Mouse (Mus musculus) CH12.LX (cell line): ENCODE data around the gene Nr2c2ap. TPM values are rescaled to one million over a fixed set of nuclear protein-coding genes. Genes with fewer than 3 reads are reported as not detected.

ENCODE experiments used
- DNase-seq: peaks from one replicate; pipeline ENCODE4 v3.0.0-alpha.2; 2013; ENCODE audit errors: extremely low read depth
- H3K27ac ChIP-seq: 2 replicates; pipeline ENCODE4 v1.5.1; 2012; ENCODE audit warnings: low read depth, mild to moderate bottlenecking, control low read depth, moderate library complexity; ENCODE audit not compliant: insufficient read depth
- H3K27me3 ChIP-seq: replicated peaks from 2 replicates; pipeline ENCODE3; 2012; ENCODE audit warnings: inconsistent platforms
- H3K36me3 ChIP-seq, 2 experiments: replicated peaks in 1 of 2; 2 replicates each; pipeline versions ENCODE3 to v1.6.1; 2012; ENCODE audit warnings: inconsistent platforms in 1 of 2, low read length in 1 of 2, mild to moderate bottlenecking in 1 of 2, mixed read lengths in 1 of 2, moderate library complexity in 1 of 2; ENCODE audit not compliant: control insufficient read depth in 1 of 2, insufficient read depth in 1 of 2
- H3K4me1 ChIP-seq, 2 experiments: 2 replicates each; pipeline ENCODE4 v1.6.1; 2012; ENCODE audit warnings: inconsistent platforms in 1 of 2, moderate library complexity in 1 of 2; ENCODE audit not compliant: insufficient read depth in 2 of 2, control insufficient read depth in 1 of 2
- H3K4me2 ChIP-seq: 2 replicates; pipeline ENCODE4 v1.6.1; 2012; ENCODE audit warnings: low read depth, mild to moderate bottlenecking, control low read depth; ENCODE audit not compliant: poor library complexity, insufficient read depth, severe bottlenecking
- H3K4me3 ChIP-seq, 3 experiments: fragments of 150-350 bp in 1 of 3; sonication (generic) in 1 of 3; replicated peaks in 1 of 3; 2 replicates each; pipeline versions ENCODE3 to v1.5.1; 2011 to 2012; ENCODE audit warnings: low read depth in 2 of 3, low read length in 2 of 3, mild to moderate bottlenecking in 2 of 3, moderate library complexity in 2 of 3, control low read depth in 1 of 3, improper control_type of control experiment in 1 of 3, inconsistent platforms in 1 of 3, mixed read lengths in 1 of 3; ENCODE audit not compliant: poor library complexity in 1 of 3
- H3K79me2 ChIP-seq: replicated peaks from 2 replicates; pipeline ENCODE4 v1.6.1; 2012; ENCODE audit warnings: mild to moderate bottlenecking, moderate library complexity; ENCODE audit not compliant: control insufficient read depth, poor library complexity, insufficient read depth, severe bottlenecking; ENCODE audit errors: extremely low read depth
- H3K9ac ChIP-seq: 2 replicates; pipeline ENCODE4 v1.6.1; 2012; ENCODE audit warnings: low read depth, mild to moderate bottlenecking, control low read depth, moderate library complexity; ENCODE audit not compliant: insufficient read depth
- H3K9me3 ChIP-seq: replicated peaks from 2 replicates; pipeline ENCODE3; 2012; ENCODE audit warnings: low read length, inconsistent platforms, mixed read lengths
- BHLHE40 ChIP-seq: IDR thresholded peaks from 2 replicates; pipeline ENCODE4 v1.6.1; 2011; ENCODE audit warnings: mild to moderate bottlenecking, low read depth, low read length, improper control_type of control experiment
- CHD1 ChIP-seq: IDR thresholded peaks from 2 replicates; pipeline ENCODE4 v1.6.1; 2012; ENCODE audit warnings: low read depth, low read length, improper control_type of control experiment, inconsistent platforms
- CHD2 ChIP-seq: IDR thresholded peaks from 2 replicates; pipeline ENCODE4 v1.6.1; 2011; ENCODE audit warnings: low read length, improper control_type of control experiment
- CTCF ChIP-seq, 2 experiments: IDR thresholded peaks in 1 of 2; conservative IDR thresholded peaks in 1 of 2; 2 replicates each; pipeline ENCODE4 v1.5.1; 2011 to 2012; ENCODE audit warnings: low read depth in 2 of 2, low read length in 2 of 2, improper control_type of control experiment in 1 of 2, inconsistent platforms in 1 of 2, mild to moderate bottlenecking in 1 of 2, moderate library complexity in 1 of 2
- E2F4 ChIP-seq: IDR thresholded peaks from 2 replicates; pipeline ENCODE4 v1.6.1; 2011; ENCODE audit warnings: low read depth, low read length, improper control_type of control experiment; ENCODE audit not compliant: insufficient replicate concordance
- ELF1 ChIP-seq: IDR thresholded peaks from 2 replicates; pipeline ENCODE4 v1.6.1; 2014; ENCODE audit warnings: low read depth, mild to moderate bottlenecking, inconsistent platforms, low read length, improper control_type of control experiment
- EP300 ChIP-seq: IDR thresholded peaks from 2 replicates; pipeline ENCODE4 v1.6.1; 2011; ENCODE audit warnings: low read length, improper control_type of control experiment
- ETS1 ChIP-seq: conservative IDR thresholded peaks from 2 replicates; pipeline ENCODE4 v1.6.1; 2012; ENCODE audit warnings: low read depth, mild to moderate bottlenecking, inconsistent platforms, low read length, improper control_type of control experiment, moderate library complexity
- GABPA ChIP-seq: IDR thresholded peaks from 2 replicates; pipeline ENCODE4 v1.6.1; 2012; ENCODE audit warnings: low read depth, low read length, improper control_type of control experiment, inconsistent platforms; ENCODE audit not compliant: insufficient replicate concordance
- HCFC1 ChIP-seq: IDR thresholded peaks from 2 replicates; pipeline ENCODE4 v1.6.1; 2012; ENCODE audit warnings: low read depth, mild to moderate bottlenecking, inconsistent platforms, low read length, improper control_type of control experiment
- IRF4 ChIP-seq: IDR thresholded peaks from 2 replicates; pipeline ENCODE4 v1.6.1; 2014; ENCODE audit warnings: low read depth, mild to moderate bottlenecking, inconsistent platforms, low read length, improper control_type of control experiment
- JUN ChIP-seq: IDR thresholded peaks from 2 replicates; pipeline ENCODE4 v1.6.1; 2011; ENCODE audit warnings: low read depth, mild to moderate bottlenecking, low read length, improper control_type of control experiment, moderate library complexity; ENCODE audit not compliant: insufficient read depth
- JUND ChIP-seq: conservative IDR thresholded peaks from 2 replicates; pipeline ENCODE4 v1.6.1; 2011; ENCODE audit warnings: low read depth, low read length, improper control_type of control experiment
- KAT2A ChIP-seq: IDR thresholded peaks from 2 replicates; pipeline ENCODE4 v1.6.1; 2012; ENCODE audit warnings: low read length, improper control_type of control experiment, inconsistent platforms; ENCODE audit not compliant: insufficient replicate concordance
- MAFK ChIP-seq: IDR thresholded peaks from 2 replicates; pipeline ENCODE4 v1.6.1; 2011; ENCODE audit warnings: low read length, improper control_type of control experiment; ENCODE audit not compliant: insufficient replicate concordance
- MAX ChIP-seq: IDR thresholded peaks from 2 replicates; pipeline ENCODE4 v1.6.1; 2011; ENCODE audit warnings: low read length, improper control_type of control experiment
- MAZ ChIP-seq: IDR thresholded peaks from 2 replicates; pipeline ENCODE4 v1.6.1; 2012; ENCODE audit warnings: low read depth, mild to moderate bottlenecking, inconsistent platforms, low read length, improper control_type of control experiment, moderate library complexity
- MEF2A ChIP-seq: IDR thresholded peaks from 2 replicates; pipeline ENCODE4 v1.6.1; 2014; ENCODE audit warnings: low read depth, mild to moderate bottlenecking, inconsistent platforms, low read length, improper control_type of control experiment, borderline replicate concordance
- MXI1 ChIP-seq: IDR thresholded peaks from 2 replicates; pipeline ENCODE4 v1.6.1; 2011; ENCODE audit warnings: mild to moderate bottlenecking, low read depth, low read length, improper control_type of control experiment
- MYC ChIP-seq: IDR thresholded peaks from 2 replicates; pipeline ENCODE4 v1.6.1; 2011; ENCODE audit warnings: low read depth, mild to moderate bottlenecking, improper control_type of control experiment, low read length
- NELFE ChIP-seq: IDR thresholded peaks from 2 replicates; pipeline ENCODE4 v1.6.1; 2011; ENCODE audit warnings: low read depth, low read length, improper control_type of control experiment
- NRF1 ChIP-seq: IDR thresholded peaks from 2 replicates; pipeline ENCODE4 v1.6.1; 2014; ENCODE audit warnings: low read depth, mild to moderate bottlenecking, inconsistent platforms, low read length, improper control_type of control experiment, moderate library complexity
- PAX5 ChIP-seq: IDR thresholded peaks from 2 replicates; pipeline ENCODE4 v1.6.1; 2012; ENCODE audit warnings: low read length, inconsistent platforms, mixed read lengths
- POLR2A ChIP-seq: IDR thresholded peaks from 2 replicates; pipeline ENCODE4 v1.6.1; 2011; ENCODE audit warnings: low read depth, mild to moderate bottlenecking, improper control_type of control experiment, low read length
- POLR2AphosphoS2 ChIP-seq: IDR thresholded peaks from 2 replicates; pipeline ENCODE4 v1.6.1; 2011; ENCODE audit warnings: low read depth, low read length, improper control_type of control experiment
- RAD21 ChIP-seq: IDR thresholded peaks from 2 replicates; pipeline ENCODE4 v1.6.1; 2011; ENCODE audit warnings: low read depth, mild to moderate bottlenecking, low read length, improper control_type of control experiment, moderate library complexity
- RCOR1 ChIP-seq: conservative IDR thresholded peaks from 2 replicates; pipeline ENCODE4 v1.6.1; 2012; ENCODE audit warnings: low read depth, mild to moderate bottlenecking, inconsistent platforms, low read length, improper control_type of control experiment
- SIN3A ChIP-seq: IDR thresholded peaks from 2 replicates; pipeline ENCODE4 v1.6.1; 2012; ENCODE audit warnings: low read length, improper control_type of control experiment, inconsistent platforms
- SMC3 ChIP-seq: IDR thresholded peaks from 2 replicates; pipeline ENCODE4 v1.6.1; 2011; ENCODE audit warnings: low read depth, low read length, improper control_type of control experiment
- TBP ChIP-seq: conservative IDR thresholded peaks from 2 replicates; pipeline ENCODE4 v1.6.1; 2011; ENCODE audit warnings: low read depth, low read length, improper control_type of control experiment
- TCF12 ChIP-seq: IDR thresholded peaks from 2 replicates; pipeline ENCODE4 v1.6.1; 2014; ENCODE audit warnings: low read depth, mild to moderate bottlenecking, inconsistent platforms, low read length, improper control_type of control experiment
- UBTF ChIP-seq: IDR thresholded peaks from 2 replicates; pipeline ENCODE4 v1.6.1; 2012; ENCODE audit warnings: low read depth, mild to moderate bottlenecking, inconsistent platforms, low read length, improper control_type of control experiment, moderate library complexity
- USF1 ChIP-seq: IDR thresholded peaks from 2 replicates; pipeline ENCODE4 v1.6.1; 2014; ENCODE audit warnings: low read depth, mild to moderate bottlenecking, inconsistent platforms, low read length, improper control_type of control experiment
- USF2 ChIP-seq: conservative IDR thresholded peaks from 2 replicates; pipeline ENCODE4 v1.6.1; 2011; ENCODE audit warnings: low read depth, low read length, improper control_type of control experiment
- ZC3H11A ChIP-seq: IDR thresholded peaks from 2 replicates; pipeline ENCODE4 v1.6.1; 2012; ENCODE audit warnings: low read depth, mild to moderate bottlenecking, inconsistent platforms, low read length, improper control_type of control experiment
- ZKSCAN1 ChIP-seq: IDR thresholded peaks from 2 replicates; pipeline ENCODE4 v1.6.1; 2012; ENCODE audit warnings: low read depth, inconsistent platforms, low read length, improper control_type of control experiment, borderline replicate concordance
- ZMIZ1 ChIP-seq: IDR thresholded peaks from 2 replicates; pipeline ENCODE4 v1.6.1; 2012; ENCODE audit warnings: low read depth, mild to moderate bottlenecking, inconsistent platforms, low read length, improper control_type of control experiment
- ZNF384 ChIP-seq: IDR thresholded peaks from 2 replicates; pipeline ENCODE4 v1.6.1; 2012; ENCODE audit warnings: low read depth, low read length, improper control_type of control experiment, inconsistent platforms
- dilution Hi-C: fragments of 300-500 bp; cut with MboI; formaldehyde crosslinking; loops from 2 replicates; pipeline ENCODE4 v1.14.3; 2020; ENCODE audit warnings: low sequenced_read_pairs; ENCODE audit not compliant: extremely low pct_unique_long_range_greater_than_20kb, extremely low pct_ligation_motif_present
- in situ Hi-C: fragments of 300-500 bp; cut with MboI; formaldehyde crosslinking; loops from 3 replicates; pipeline ENCODE4 v1.14.3; 2019; ENCODE audit warnings: low sequenced_read_pairs, low pct_ligation_motif_present, low pct_unique_long_range_greater_than_20kb, mixed read lengths
- polyA plus RNA-seq: library from polyadenylated mRNA; unstranded; fragments of >175 nt; gene quantifications from 2 replicates; pipeline ENCODE4 v1.2.1, GENCODE M21; 2012; ENCODE audit warnings: low read depth; ENCODE audit not compliant: insufficient read length
- total RNA-seq, 2 experiments: library from RNA; depleted of rRNA; stranded (reverse); fragments of 300-350 nt in 1 of 2; fragments of >200 nt in 1 of 2; gene quantifications; 2 replicates each; pipeline ENCODE4 v1.2.3; 2012 to 2014

Nr2c2ap gene
- total and polyA plus RNA-seq, 3 experiments = 16.4 to 61.3 (median 22.7) TPM

DNA sequence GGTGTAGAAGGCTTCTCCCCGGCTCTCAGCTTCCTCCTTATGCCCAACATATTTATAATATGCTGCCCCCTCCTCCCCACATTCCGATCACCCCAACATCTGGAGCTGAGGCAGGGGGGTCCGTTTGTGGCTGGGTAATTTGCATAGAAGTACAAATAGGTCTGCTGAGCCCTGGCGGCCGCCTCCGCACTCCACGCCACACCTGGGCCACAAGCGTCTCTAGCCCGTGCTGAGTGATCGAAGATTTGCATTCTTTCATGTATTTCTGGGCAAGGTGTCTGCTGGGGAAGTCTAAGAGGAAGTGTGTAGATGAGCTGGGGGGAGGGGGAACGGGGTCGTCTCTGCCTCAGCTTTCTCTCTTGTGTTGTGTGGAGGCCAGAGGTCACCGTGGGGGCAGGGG, 28.9 kb downstream of the Nr2c2ap start:
- in situ Hi-C loops = no loop called here
- H3K27ac ChIP-seq = peak overlapping the region; percentile 98
- DNase-seq = peak; percentile 92
- H3K4me2 ChIP-seq = peak overlapping the region; percentile 93
- H3K79me2 ChIP-seq = peaks cover 68% of the 10 kb centered on the region
- H3K9ac ChIP-seq = peak overlapping the region; percentile 38
- no peaks in the 10 kb centered on the region for H3K9me3 ChIP-seq
- H3K27me3 ChIP-seq = no peaks in the 10 kb centered on the region
- peaks cover 43 to 78% of the 10 kb centered on the region in 2 experiments for H3K4me1 ChIP-seq
- H3K4me3 ChIP-seq = peak overlapping the region in 1 of 3 experiments; percentile 10
- TF ChIP-seq SMC3 (peak; percentile 15; the same call in 1 of the 2 replicates), TCF12 (peak; percentile 99), CHD1 (no peak), ZC3H11A (no peak), MAX (peak; percentile 48; the same call in 1 of the 2 replicates), ELF1 (peak; percentile 64; the same call in 1 of the 2 replicates), PAX5 (no peak), USF2 (no peak), GABPA (no peak), MAFK (peak; percentile 73; the same call in 1 of the 2 replicates), ZNF384 (no peak; the same call in 1 of the 2 replicates), MYC (peak; percentile 49; the same call in 1 of the 2 replicates), POLR2A (peak; percentile 45; the same call in 1 of the 2 replicates), ETS1 (peak; percentile 97), JUND (no peak), CTCF (conservative IDR thresholded peaks at IDR 0.05 in 1 of 2, IDR thresholded peaks at IDR 0.05 in 1 of 2; ENCODE audit: low read depth in 2 of 2, low read length in 2 of 2) (no peak), USF1 (no peak), NRF1 (peak; percentile 46; the same call in 1 of the 2 replicates), MAZ (peak; percentile 93), JUN (no peak), ZMIZ1 (no peak), MXI1 (peak; percentile 17; the same call in 1 of the 2 replicates), TBP (peak; percentile 41; the same call in 1 of the 2 replicates), ZKSCAN1 (no peak), SIN3A (peak; percentile 89), RAD21 (no peak; the same call in 1 of the 2 replicates), NELFE (peak; percentile 56; the same call in 1 of the 2 replicates), POLR2AphosphoS2 (peak; percentile 92), KAT2A (no peak), HCFC1 (peak; percentile 46), UBTF (no peak), E2F4 (no peak), RCOR1 (peak; percentile 93), BHLHE40 (peak; percentile 99), CHD2 (peak; percentile 95), EP300 (peak; percentile 91), MEF2A (peak; percentile 95), IRF4 (peak; percentile 88)
- dilution Hi-C loops = no loop called here
- peaks cover 54 to 71% of the 10 kb centered on the region in 2 experiments for H3K36me3 ChIP-seq
